Mouse (Mus musculus): Measurements from ENCODE around the gene Mcl1.
"Not testable (repeated sequence)": the region's sequence is repeated elsewhere in the genome, so short reads cannot be mapped to it uniquely, and the experiment has no call there.

Mcl1 gene

DNA sequence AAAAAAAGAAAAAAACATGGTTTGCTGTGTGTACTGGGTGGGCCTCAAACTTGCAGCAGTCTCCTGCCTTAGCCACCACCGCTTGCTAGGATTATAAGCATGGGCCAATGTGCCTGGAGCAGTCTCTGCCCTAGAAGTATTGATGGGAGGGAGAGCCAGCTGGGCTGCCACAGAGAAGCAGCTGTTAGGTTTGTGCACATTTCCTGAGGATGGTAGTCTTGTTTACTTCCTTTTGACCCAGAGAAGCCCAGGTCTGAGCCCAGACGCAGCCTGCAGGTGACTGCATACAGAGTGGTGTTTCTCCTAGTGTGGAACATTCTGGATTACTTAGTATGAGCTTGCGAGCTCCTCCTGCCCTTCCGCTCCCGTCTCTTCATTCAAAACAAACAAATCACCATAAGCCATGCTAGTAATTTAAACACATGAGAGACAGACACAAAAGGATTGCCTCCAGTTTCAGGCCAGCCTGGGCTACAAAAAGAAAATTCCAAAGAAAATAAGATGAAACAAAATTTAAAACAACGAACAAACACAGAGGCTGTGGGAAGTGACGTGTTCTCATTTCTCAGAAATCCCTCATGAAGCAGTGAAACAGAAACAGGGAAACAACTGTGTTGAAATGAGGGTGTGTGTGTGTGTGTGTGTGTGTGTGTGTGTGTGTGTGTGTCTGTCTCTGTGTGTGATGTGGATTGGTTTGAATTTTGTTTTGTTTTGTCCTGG lies 10.2 kb downstream of the Mcl1 start:
- peak; percentile 75 to 86 for DNase-seq

- peak; percentile 36 to 47 for DNase-seq
Measured at GRCm38 (mm10) chr3:95669309-95669665, 10.7 kb downstream of the Mcl1 start.

DNA sequence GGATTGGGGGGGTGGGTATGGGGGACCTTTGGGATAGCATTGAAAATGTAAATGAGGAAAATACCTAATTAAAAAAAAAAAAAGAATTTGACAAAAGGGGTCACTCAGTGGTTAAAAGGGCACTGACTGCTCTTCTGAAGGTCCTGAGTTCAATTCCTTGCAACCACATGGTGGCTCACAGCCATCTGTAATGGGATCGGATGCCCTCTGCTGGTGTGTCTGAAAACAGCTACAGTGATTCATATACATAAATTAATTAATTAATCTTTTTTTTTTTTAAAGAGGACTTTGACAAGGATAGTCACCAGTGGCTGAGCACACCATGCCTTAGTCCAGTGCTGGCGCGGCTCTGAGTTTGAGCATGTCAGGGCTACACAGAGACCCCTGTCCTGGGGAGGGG lies 11.8 kb downstream of the Mcl1 start:
- DNase-seq, result not testable (repeated sequence)

DNA sequence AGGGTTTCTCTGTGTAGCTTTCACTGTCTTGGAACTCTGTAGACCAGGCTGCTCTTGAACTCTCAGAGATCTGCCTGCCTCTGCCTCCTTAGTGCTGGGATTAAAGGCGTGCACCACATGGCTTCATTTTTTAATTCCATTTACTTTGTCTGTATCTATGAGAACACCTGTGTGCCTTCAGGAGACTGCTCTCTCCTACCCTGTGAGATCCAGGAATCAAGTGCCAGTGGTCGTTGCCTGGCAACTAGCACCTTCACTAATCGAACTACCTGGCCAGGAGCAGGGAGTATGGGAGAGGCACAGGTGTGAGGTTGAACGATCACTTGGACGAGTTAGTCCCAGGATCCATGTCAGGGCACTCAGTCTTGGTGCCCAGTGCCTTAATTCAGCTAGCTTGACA lies 12.6 kb downstream of the Mcl1 start:
- DNase-seq, result no peak

GRCm38 (mm10) chr3:95672461-95672860 lies 13.9 kb downstream of the Mcl1 start:
- peak; percentile 73 to 79 for DNase-seq

GRCm38 (mm10) chr3:95672861-95673706 lies 14.5 kb downstream of the Mcl1 start:
- DNase-seq, result peak; percentile 73 to 79

- peak in 1 of 2 experiments; percentile 61 for DNase-seq
Measured at GRCm38 (mm10) chr3:95673707-95674211, 15.2 kb downstream of the Mcl1 start.

DNA sequence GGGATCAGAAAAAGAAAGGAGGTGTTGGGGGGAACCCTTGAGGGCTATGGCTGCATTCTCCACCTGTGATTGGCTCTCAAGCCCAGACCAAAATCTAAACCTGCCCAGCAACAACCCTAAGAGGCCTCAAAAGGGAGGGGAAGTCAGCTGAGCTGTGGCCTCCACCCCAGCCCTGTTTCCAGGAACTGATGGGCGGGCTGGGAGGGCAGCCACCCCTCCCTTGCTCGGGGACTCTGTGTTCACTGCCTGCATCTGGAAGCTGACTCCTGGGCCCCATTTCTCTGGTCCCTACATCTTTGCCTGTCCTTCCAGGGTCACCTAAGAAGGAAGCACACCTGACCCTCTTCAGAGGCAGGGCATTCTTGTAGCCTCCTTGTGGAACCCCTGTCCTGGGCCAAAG lies 15.6 kb downstream of the Mcl1 start:
- DNase-seq, result peak; percentile 74 to 87

DNA sequence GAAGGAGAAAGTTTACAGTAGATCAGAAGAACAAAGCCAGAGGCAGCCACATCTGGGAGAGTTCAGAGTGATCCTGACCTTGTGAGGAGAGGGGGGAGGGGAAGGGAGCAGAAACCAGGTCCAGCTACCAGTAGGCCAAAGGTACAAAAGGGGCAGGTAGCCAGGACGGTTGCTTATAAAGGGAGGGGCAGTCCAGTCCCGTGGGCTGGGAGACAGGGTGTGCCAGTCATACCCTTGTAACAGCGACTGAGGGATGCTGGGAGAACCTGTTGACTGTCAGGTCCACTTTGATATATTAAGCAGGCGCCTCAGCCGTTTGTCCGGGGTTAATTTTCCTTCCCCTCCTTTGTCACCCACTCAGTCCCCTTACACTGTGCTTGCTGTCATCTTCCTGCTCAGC lies 16.2 kb downstream of the Mcl1 start:
- DNase-seq, result peak; percentile 36 to 57

- peak; percentile 78 to 79 for DNase-seq
Measured at GRCm38 (mm10) chr3:95675301-95676092, 16.9 kb downstream of the Mcl1 start.

GRCm38 (mm10) chr3:95676745-95677419 lies 18.3 kb downstream of the Mcl1 start:
- peak; percentile 65 to 68 for DNase-seq

GRCm38 (mm10) chr3:95677420-95678090 lies 19.0 kb downstream of the Mcl1 start:
- no peak for DNase-seq

- DNase-seq, result no peak
Measured at GRCm38 (mm10) chr3:95679551-95679950, 21.0 kb downstream of the Mcl1 start.

GRCm38 (mm10) chr3:95680673-95681072 lies 22.1 kb downstream of the Mcl1 start:
- DNase-seq, result no peak

GRCm38 (mm10) chr3:95681365-95681764 lies 22.8 kb downstream of the Mcl1 start:
- DNase-seq, result no peak

GRCm38 (mm10) chr3:95682878-95683277 lies 24.3 kb downstream of the Mcl1 start:
- DNase-seq, result no peak

DNA sequence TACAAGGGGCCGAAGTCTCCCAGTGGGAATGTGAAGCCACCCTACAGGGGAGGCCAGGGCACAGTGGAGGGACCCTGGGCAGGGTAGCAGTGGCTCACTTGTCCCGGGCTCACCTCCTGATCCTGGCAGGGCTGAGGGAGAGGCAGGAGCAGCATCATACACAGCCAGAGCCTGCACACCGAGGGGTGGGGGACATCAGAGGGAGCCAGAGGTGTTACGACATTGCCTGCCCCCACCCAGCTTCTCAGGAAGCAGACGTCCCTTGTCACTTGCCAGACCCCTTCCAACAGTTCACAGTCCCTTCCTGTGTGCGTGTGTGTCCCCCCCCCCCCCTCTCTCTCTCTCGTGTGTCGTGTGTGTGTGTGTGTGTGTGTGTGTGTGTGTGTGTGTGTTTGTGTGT lies 26.3 kb downstream of the Mcl1 start:
- DNase-seq, result no peak

DNA sequence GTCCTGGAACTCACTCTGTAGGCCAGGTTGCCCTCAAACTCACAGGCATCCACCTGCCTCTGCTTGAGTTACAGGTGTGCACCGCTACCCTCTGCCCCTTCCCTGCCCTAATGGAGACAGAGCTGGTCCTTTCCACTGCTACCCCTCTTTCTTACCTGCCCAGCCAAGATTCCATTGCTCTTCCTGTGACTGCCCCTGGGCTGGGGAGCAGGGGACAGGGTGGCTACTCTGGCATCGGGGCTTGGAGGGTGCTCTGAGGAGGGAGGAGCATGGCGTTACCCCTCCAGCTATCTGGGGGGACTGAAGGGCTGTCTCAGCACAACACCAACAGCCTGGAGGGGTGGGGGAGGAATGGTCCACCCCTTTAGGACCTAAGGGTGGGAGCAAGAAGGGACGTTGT lies 26.7 kb downstream of the Mcl1 start:
- DNase-seq, result no peak

GRCm38 (mm10) chr3:95685701-95686100 lies 27.1 kb downstream of the Mcl1 start:
- DNase-seq, result no peak

DNA sequence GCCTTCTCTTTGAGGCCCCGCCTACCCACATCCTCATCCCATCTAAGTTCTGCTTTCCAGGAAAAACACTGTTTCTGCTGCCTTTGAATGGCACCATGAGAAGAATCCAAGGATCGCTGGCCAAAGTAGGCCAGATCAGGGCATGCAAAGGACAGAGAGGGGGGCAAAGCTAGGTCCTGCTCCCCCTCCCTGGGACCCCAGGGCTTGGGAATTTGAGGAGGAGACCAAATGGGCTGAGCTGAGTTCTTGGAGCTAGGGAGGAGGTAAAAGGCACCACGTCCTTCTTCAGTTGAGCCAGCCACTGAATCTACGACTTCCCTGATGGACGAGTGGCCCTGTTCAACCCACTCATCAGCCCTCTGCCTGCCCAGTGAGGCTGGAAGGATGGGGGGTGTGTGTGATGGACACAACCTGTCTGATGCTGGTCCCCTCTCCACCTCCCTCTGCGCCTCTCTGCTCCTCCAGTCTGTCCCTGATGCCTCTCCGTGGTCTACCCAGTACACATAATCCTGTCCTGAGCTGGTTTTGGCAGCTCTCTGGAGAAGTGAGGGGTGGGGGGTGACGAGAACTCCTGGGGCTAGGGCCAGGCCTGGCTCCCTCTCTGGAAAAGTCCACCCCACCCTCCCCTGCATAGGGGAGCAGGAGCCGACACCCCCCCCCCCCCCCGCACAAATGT lies 28.0 kb downstream of the Mcl1 start:
- no peak for DNase-seq

- DNase-seq, result no peak
Measured at GRCm38 (mm10) chr3:95687168-95687523, 28.6 kb downstream of the Mcl1 start.
